Mouse (Mus musculus): Measurements from ENCODE around the gene Gtpbp8. TPM values are rescaled to one million over a fixed set of nuclear protein-coding genes. Genes with fewer than 3 reads are reported as not detected.

The Gtpbp8 gene
- polyA plus RNA-seq, 1 experiment from 2014 or later = 29.7 TPM

DNA sequence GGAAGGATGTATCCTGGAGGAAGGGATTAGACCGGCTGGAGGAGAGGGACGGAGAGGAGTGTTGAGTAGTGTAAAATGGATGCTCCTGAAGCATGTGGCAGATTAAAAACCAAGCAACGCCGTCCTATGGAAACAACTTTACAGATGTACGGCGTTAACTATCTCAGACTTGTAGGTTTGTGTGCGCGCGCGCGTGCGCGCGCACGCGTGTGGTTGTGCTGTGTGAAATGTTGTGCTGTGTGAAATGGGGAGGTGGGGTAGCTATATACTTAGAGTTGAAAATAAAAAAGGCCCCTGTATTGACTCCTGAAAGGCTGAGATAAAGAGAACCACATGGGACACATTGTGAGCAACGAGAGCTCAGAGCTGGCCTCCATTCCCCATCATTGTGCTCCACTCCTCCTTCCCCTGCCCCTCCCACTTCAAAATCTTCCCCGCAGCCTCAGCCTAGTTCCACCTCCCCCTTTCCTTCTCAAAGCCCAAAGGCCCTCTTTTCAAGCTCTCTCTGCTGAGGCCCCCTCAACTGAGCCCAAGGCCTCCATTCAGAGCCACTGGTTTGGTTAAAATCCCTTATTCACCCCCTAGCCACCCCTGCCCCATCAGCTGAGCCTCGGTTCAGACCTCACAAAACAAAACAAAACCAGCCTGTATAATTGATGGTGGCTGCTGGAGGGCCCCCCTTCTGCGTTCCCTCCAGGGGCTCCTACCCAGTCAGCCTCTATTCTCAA lies 59.0 kb downstream of the Gtpbp8 start:
- peaks cover 48% of the 10 kb centered on the region for H3K4me1 ChIP-seq
- no peaks in the 10 kb centered on the region for H3K36me3 ChIP-seq
- H3K27ac ChIP-seq = peak overlapping the region; percentile 93
- peak; percentile 77 for ATAC-seq (ENCODE audit: insufficient number of reproducible peaks, insufficient read depth, low FRiP score, low TSS enrichment, low read depth)
- peak overlapping the region; percentile 50 for H3K4me2 ChIP-seq
- 0 out of 2 replicates have a peak, but pooled peaks cover 4% of the 10 kb centered on the region for H3K9me3 ChIP-seq
- H3K27me3 ChIP-seq = no peaks in the 10 kb centered on the region
- peak overlapping the region; percentile 52 for H3K9ac ChIP-seq
- H3K4me3 ChIP-seq = peak overlapping the region; percentile 16
- 29% methylated on average over 20 of the region's 20 CpGs for WGBS

Other genes with a start within 250 kb of the Gtpbp8 start
- 51.1 and 53.9 TPM in 2 replicates for gene Boc, start 187.5 kb downstream of the Gtpbp8 start, polyA plus RNA-seq (2015; fragmentation: Nextera tagmentation; extraction: Ambion mirVana)
- 9.9 and 10.0 TPM in 2 replicates for gene Nepro, start 22.1 kb downstream of the Gtpbp8 start, polyA plus RNA-seq (2015; fragmentation: Nextera tagmentation; extraction: Ambion mirVana)
- 0.63 and 0.81 TPM in 2 replicates for gene Cd200r1, start 19.4 kb upstream of the Gtpbp8 start, polyA plus RNA-seq (2015; fragmentation: Nextera tagmentation; extraction: Ambion mirVana)
- gene Cd200r4, start 65.4 kb upstream of the Gtpbp8 start, polyA plus RNA-seq (2015; fragmentation: Nextera tagmentation; extraction: Ambion mirVana) = not detected in 2 replicates
- gene Cd200r2, start 120.7 kb upstream of the Gtpbp8 start, polyA plus RNA-seq (2015; fragmentation: Nextera tagmentation; extraction: Ambion mirVana) = not detected in 2 replicates
- 0.22 TPM in 1 of 2 replicates, not detected in the other for gene Cd200r3, start 197.3 kb upstream of the Gtpbp8 start, polyA plus RNA-seq (2015; fragmentation: Nextera tagmentation; extraction: Ambion mirVana)

Measured in embryonic facial prominence, embryonic 13.5 days (tissue).